Comparison of ENCODE assay signal across 17 mouse cellular contexts in the genomic region with DNA sequence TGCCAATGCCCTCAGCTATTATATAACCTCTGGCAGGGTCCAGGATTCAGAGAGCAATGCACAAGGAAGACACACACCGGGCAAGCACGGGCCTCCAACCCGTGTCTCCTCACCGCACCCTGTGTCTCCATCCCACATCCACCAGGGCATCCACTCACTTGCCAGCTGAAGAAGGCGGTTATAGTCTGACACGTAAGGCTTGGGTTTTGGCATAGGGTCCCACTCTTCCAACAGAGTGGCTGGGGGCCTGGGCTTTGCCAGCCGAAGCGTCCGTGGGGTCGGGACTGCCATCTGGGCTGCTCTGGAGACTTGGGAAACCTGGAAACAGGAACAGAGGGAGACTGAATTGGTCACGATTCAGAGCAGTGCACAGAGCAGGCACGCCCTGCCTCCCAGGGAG. TPM values are rescaled to one million over a fixed set of nuclear protein-coding genes. Genes with fewer than 3 reads are reported as not detected.
"Had no signal": no experiment of that assay in that cellular context is flagged by ENCODE, and none has a peak within 500 bp of the region (broad histone marks: within the 10 kb centered on the region; RNA-seq: fewer than 3 reads in every experiment).

No protein-coding gene starts in this region.

- H3K4me1 ChIP-seq: limb, embryonic 13.5 days; midbrain, embryonic 12.5 days had no signal

- DNase-seq: kidney, adult 18-20 months; kidney, postnatal 14 days; layer of hippocampus, postnatal 36 days; lung, adult 18-20 months; thymus, postnatal 4 days had no signal

- H3K27ac ChIP-seq: limb, embryonic 13.5 days; liver, embryonic 14.5 days; midbrain, embryonic 12.5 days had no signal

- H3K9ac ChIP-seq: limb, embryonic 13.5 days; liver, embryonic 14.5 days; midbrain, embryonic 12.5 days had no signal

- H3K36me3 ChIP-seq: limb, embryonic 13.5 days; midbrain, embryonic 12.5 days had no signal

- H3K4me3 ChIP-seq: limb, embryonic 13.5 days; midbrain, embryonic 12.5 days; myocyte had no signal

- H3K9me3 ChIP-seq: limb, embryonic 13.5 days; midbrain, embryonic 12.5 days had no signal

RNA-seq across cellular contexts. Expression of a gene that starts 7.3 kb away (rescaled TPM):
- total RNA-seq: liver, adult 2 months; megakaryocyte-erythroid progenitor cell, adult 5-6 weeks; neutrophil, adult 5-6 weeks had no signal
- polyA plus RNA-seq: kidney, embryonic 14.5 days; large intestine, adult 2 months; limb, embryonic 13.5 days; liver, adult 2 months; liver, embryonic 14.5 days; lung, embryonic 16.5 days; midbrain, embryonic 12.5 days; myocyte; neural tube, embryonic 11.5 days; stomach, embryonic 14.5 days had no signal

RNA-seq across cellular contexts. Expression of a gene that starts 34.0 kb away (rescaled TPM):
- total RNA-seq: liver, adult 2 months; megakaryocyte-erythroid progenitor cell, adult 5-6 weeks; neutrophil, adult 5-6 weeks had no signal
- polyA plus RNA-seq: kidney, embryonic 14.5 days; lung, embryonic 16.5 days had no signal

RNA-seq across cellular contexts. Expression of a gene that starts 57.9 kb away (rescaled TPM):
- total RNA-seq: megakaryocyte-erythroid progenitor cell, adult 5-6 weeks; neutrophil, adult 5-6 weeks had no signal
